Mouse (Mus musculus) megakaryocyte, embryonic 14.5 days (primary cell): Measurements from ENCODE around the gene Fam98a. TPM values are rescaled to one million over a fixed set of nuclear protein-coding genes. Genes with fewer than 3 reads are reported as not detected.

ENCODE experiments used
- H3K27me3 ChIP-seq: replicated peaks from 2 replicates; pipeline ENCODE3; 2012; ENCODE audit warnings: inconsistent platforms
- H3K36me3 ChIP-seq: replicated peaks from 2 replicates; pipeline ENCODE3; 2012; ENCODE audit warnings: low read length, inconsistent platforms, mixed read lengths
- H3K4me1 ChIP-seq: 2 replicates; pipeline ENCODE4 v1.6.1; 2012; ENCODE audit warnings: inconsistent platforms
- H3K4me3 ChIP-seq: replicated peaks from 2 replicates; pipeline ENCODE3; 2012; ENCODE audit warnings: moderate library complexity, mild to moderate bottlenecking, inconsistent platforms
- H3K9me3 ChIP-seq: 2 replicates; pipeline ENCODE4 v1.6.1; 2012; ENCODE audit warnings: inconsistent platforms
- FLI1 ChIP-seq: IDR thresholded peaks from 2 replicates; pipeline ENCODE4 v1.6.1; 2012; ENCODE audit warnings: low read length, inconsistent platforms, mixed read lengths
- GATA1 ChIP-seq: IDR thresholded peaks from 3 replicates; pipeline ENCODE4 v1.6.1; 2012; ENCODE audit warnings: mixed read lengths, low read length, inconsistent platforms, borderline replicate concordance
- polyA plus RNA-seq: library from polyadenylated mRNA; stranded (reverse); fragments of >175 nt; gene quantifications from 2 replicates; pipeline ENCODE4 v1.2.3, GENCODE M21; 2012; ENCODE audit warnings: low replicate concordance; ENCODE audit not compliant: insufficient read depth

Gene Fam98a
- polyA plus RNA-seq, 1 experiment, result 11.2 TPM

- peaks cover 91% of the 10 kb centered on the region for H3K36me3 ChIP-seq
- TF ChIP-seq FLI1, result no peak
- no peak for TF ChIP-seq GATA1
- H3K9me3 ChIP-seq, result no peaks in the 10 kb centered on the region
- peaks cover 13% of the 10 kb centered on the region for H3K4me1 ChIP-seq
- no peaks in the 10 kb centered on the region for H3K27me3 ChIP-seq
- no peak overlapping the region for H3K4me3 ChIP-seq
Measured at GRCm38 (mm10) chr17:75539130-75539529, 12.6 kb downstream of the Fam98a start.

GRCm38 (mm10) chr17:75538431-75538830 lies 13.3 kb downstream of the Fam98a start:
- Histone ChIP-seq H3K27me3 (no peaks in the 10 kb centered on the region), H3K36me3 (peaks cover 84% of the 10 kb centered on the region), H3K4me3 (no peak overlapping the region), H3K4me1 (peaks cover 12% of the 10 kb centered on the region), H3K9me3 (no peaks in the 10 kb centered on the region)
- TF ChIP-seq GATA1, result no peak
- no peak for TF ChIP-seq FLI1

GRCm38 (mm10) chr17:75537050-75537445 lies 14.7 kb downstream of the Fam98a start:
- no peaks in the 10 kb centered on the region for H3K27me3 ChIP-seq
- H3K4me3 ChIP-seq, result no peak overlapping the region
- H3K9me3 ChIP-seq, result no peaks in the 10 kb centered on the region
- H3K36me3 ChIP-seq, result peaks cover 70% of the 10 kb centered on the region
- TF ChIP-seq GATA1 (no peak), FLI1 (no peak)
- peaks cover 12% of the 10 kb centered on the region for H3K4me1 ChIP-seq

GRCm38 (mm10) chr17:75536396-75537049 lies 15.2 kb downstream of the Fam98a start:
- Histone ChIP-seq H3K9me3 (no peaks in the 10 kb centered on the region), H3K4me1 (peaks cover 12% of the 10 kb centered on the region), H3K27me3 (no peaks in the 10 kb centered on the region), H3K36me3 (peaks cover 65% of the 10 kb centered on the region), H3K4me3 (no peak overlapping the region)
- TF ChIP-seq GATA1 (no peak), FLI1 (no peak)

GRCm38 (mm10) chr17:75535612-75536011 lies 16.1 kb downstream of the Fam98a start:
- no peak overlapping the region for H3K4me3 ChIP-seq

GRCm38 (mm10) chr17:75534314-75535020 lies 17.3 kb downstream of the Fam98a start:
- Histone ChIP-seq H3K4me3 (no peak overlapping the region), H3K4me1 (peaks cover 16% of the 10 kb centered on the region), H3K9me3 (no peaks in the 10 kb centered on the region), H3K36me3 (peaks cover 46% of the 10 kb centered on the region), H3K27me3 (no peaks in the 10 kb centered on the region)
- TF ChIP-seq FLI1, result no peak
- TF ChIP-seq GATA1, result no peak

More at GRCm38 (mm10) chr17:75535612-75536011, 16.1 kb downstream of the Fam98a start:
- Histone ChIP-seq H3K36me3 (peaks cover 56% of the 10 kb centered on the region), H3K4me1 (peaks cover 16% of the 10 kb centered on the region), H3K27me3 (no peaks in the 10 kb centered on the region), H3K9me3 (no peaks in the 10 kb centered on the region)
- no peak for TF ChIP-seq FLI1
- TF ChIP-seq GATA1, result no peak

- no peaks in the 10 kb centered on the region for H3K27me3 ChIP-seq
- TF ChIP-seq GATA1 (no peak), FLI1 (no peak)
- no peak overlapping the region for H3K4me3 ChIP-seq
- H3K9me3 ChIP-seq, result no peaks in the 10 kb centered on the region
- H3K4me1 ChIP-seq, result peaks cover 9% of the 10 kb centered on the region
- peaks cover 32% of the 10 kb centered on the region for H3K36me3 ChIP-seq
Measured at GRCm38 (mm10) chr17:75532469-75532986, 19.2 kb downstream of the Fam98a start.

- no peak overlapping the region for H3K4me3 ChIP-seq
- peaks cover 5% of the 10 kb centered on the region for H3K4me1 ChIP-seq
- H3K36me3 ChIP-seq, result peaks cover 4% of the 10 kb centered on the region
- H3K9me3 ChIP-seq, result no peaks in the 10 kb centered on the region
- peaks cover 2% of the 10 kb centered on the region for H3K27me3 ChIP-seq
- TF ChIP-seq FLI1 (no peak), GATA1 (no peak)
Measured at GRCm38 (mm10) chr17:75529222-75529935, 22.4 kb downstream of the Fam98a start.

- Histone ChIP-seq H3K9me3 (no peaks in the 10 kb centered on the region), H3K4me3 (no peak overlapping the region), H3K4me1 (peaks cover 16% of the 10 kb centered on the region), H3K36me3 (peaks cover 2% of the 10 kb centered on the region), H3K27me3 (peaks cover 4% of the 10 kb centered on the region)
- no peak for TF ChIP-seq GATA1
- TF ChIP-seq FLI1, result no peak
Measured at GRCm38 (mm10) chr17:75526411-75526810, 25.3 kb downstream of the Fam98a start.

- no peaks in the 10 kb centered on the region for H3K9me3 ChIP-seq
- no peaks in the 10 kb centered on the region for H3K36me3 ChIP-seq
- H3K4me1 ChIP-seq, result peaks cover 12% of the 10 kb centered on the region
- TF ChIP-seq FLI1, result no peak
- no peak for TF ChIP-seq GATA1
- H3K4me3 ChIP-seq, result no peak overlapping the region
- H3K27me3 ChIP-seq, result peaks cover 4% of the 10 kb centered on the region
Measured at GRCm38 (mm10) chr17:75523812-75524211, 27.9 kb downstream of the Fam98a start.
